Mouse (Mus musculus): ENCODE measurements around the gene Meioc.

The Meioc gene

DNA sequence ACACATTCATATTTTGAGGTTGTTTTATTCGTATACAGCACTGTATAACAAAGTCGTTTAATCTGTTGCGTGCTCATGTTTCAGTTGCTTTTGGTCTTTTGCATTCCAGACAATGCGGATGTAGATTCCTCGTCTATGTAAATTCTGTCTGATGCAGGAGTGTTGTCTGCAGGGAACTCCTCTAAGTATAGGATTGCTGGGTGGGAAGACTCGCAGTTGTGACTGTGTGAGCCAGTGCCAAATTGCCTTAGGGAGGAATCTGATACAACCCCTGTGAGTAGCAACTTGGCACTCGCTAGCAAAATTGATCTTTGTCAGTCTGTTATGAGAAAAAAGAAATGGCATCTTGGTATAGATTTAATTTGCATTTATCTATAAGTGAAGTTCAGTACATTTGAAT lies 52.6 kb downstream of the Meioc start:
- no peak for DNase-seq (ENCODE audit: low read depth, low spot score)
- Histone ChIP-seq H3K27me3 (ENCODE audit: control insufficient read depth, insufficient read depth, low read length, poor library complexity, severe bottlenecking) (no peaks in the 10 kb centered on the region), H3K36me3 (ENCODE audit: control insufficient read depth, insufficient read depth, low read length, poor library complexity, severe bottlenecking) (no peaks in the 10 kb centered on the region)

- no peak for DNase-seq (ENCODE audit: low read depth, low spot score)
- H3K27me3 ChIP-seq (ENCODE audit: control insufficient read depth, insufficient read depth, low read length, poor library complexity, severe bottlenecking): no peaks in the 10 kb centered on the region
- H3K36me3 ChIP-seq (ENCODE audit: control insufficient read depth, insufficient read depth, low read length, poor library complexity, severe bottlenecking): no peaks in the 10 kb centered on the region
Measured at GRCm38 (mm10) chr11:102725574-102725973, 62.1 kb downstream of the Meioc start.

DNA sequence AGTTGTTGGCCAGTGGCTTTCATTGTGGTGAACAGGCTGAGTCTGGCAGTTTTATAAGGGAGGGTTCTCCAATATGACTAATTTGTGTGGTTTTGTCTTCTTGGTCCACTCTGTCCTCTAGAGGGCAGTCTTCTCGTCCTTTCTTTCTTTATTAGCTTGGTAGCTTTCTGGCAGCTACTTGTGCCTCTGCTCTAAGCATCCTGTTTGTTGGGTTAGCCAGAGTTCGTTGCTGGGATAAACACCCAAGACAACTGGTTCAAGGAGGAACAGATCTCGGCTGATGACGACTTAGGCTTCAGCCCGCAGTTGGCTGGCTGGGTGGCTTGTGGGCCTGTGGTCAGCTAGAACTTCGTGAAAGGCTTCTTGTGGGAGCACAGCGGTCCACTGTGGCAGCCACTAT lies 65.1 kb downstream of the Meioc start:
- DNase-seq (ENCODE audit: low read depth, low spot score): peak; percentile 45
- H3K36me3 ChIP-seq (ENCODE audit: control insufficient read depth, insufficient read depth, low read length, poor library complexity, severe bottlenecking): no peaks in the 10 kb centered on the region
- no peaks in the 10 kb centered on the region for H3K27me3 ChIP-seq (ENCODE audit: control insufficient read depth, insufficient read depth, low read length, poor library complexity, severe bottlenecking)

- DNase-seq (ENCODE audit: low read depth, low spot score): no peak
- no peaks in the 10 kb centered on the region for H3K27me3 ChIP-seq (ENCODE audit: control insufficient read depth, insufficient read depth, low read length, poor library complexity, severe bottlenecking)
- no peaks in the 10 kb centered on the region for H3K36me3 ChIP-seq (ENCODE audit: control insufficient read depth, insufficient read depth, low read length, poor library complexity, severe bottlenecking)
Measured at GRCm38 (mm10) chr11:102729835-102730234, 66.3 kb downstream of the Meioc start.

DNA sequence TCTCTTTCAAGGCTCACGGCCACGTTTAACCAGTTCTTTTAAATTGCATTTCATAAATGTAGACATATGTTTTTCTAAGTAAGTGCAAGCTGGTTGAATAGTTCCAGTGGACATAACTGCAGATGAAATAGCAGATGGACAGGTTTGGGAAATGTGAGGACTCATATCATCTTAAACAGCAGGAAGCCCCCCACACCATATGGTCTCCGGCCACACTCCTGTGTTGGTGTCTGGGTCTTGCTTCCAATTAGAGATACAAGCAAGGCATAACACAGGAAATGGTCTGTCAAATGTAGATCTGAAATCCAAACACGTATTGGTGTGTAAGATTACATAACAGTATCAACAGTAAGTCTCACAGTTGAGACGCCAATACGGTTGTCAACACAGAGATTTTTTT lies 67.8 kb downstream of the Meioc start:
- no peak for DNase-seq (ENCODE audit: low read depth, low spot score)
- H3K27me3 ChIP-seq (ENCODE audit: control insufficient read depth, insufficient read depth, low read length, poor library complexity, severe bottlenecking): no peaks in the 10 kb centered on the region
- no peaks in the 10 kb centered on the region for H3K36me3 ChIP-seq (ENCODE audit: control insufficient read depth, insufficient read depth, low read length, poor library complexity, severe bottlenecking)
